Mouse (Mus musculus): ENCODE data around the gene Fkbp11. TPM values are rescaled to one million over a fixed set of nuclear protein-coding genes. Genes with fewer than 3 reads are reported as not detected.

Gene Fkbp11
- total RNA-seq, 2 experiments from 2014 or later: 1.4 to 1.7 TPM

Other genes starting within 250 kb of the Fkbp11 start
- not detected for gene Lalba, start 245.5 kb downstream of the Fkbp11 start, total RNA-seq (2021)
- gene Olfr279, start 235.8 kb downstream of the Fkbp11 start, total RNA-seq (2021): not detected
- 10 to 100 TPM; 62.2 to 64.5 TPM for gene Kansl2, start 193.9 kb downstream of the Fkbp11 start, total RNA-seq (2021)
- 10 to 100 TPM; 12.4 to 17.9 TPM for gene Ccnt1, start 157.3 kb downstream of the Fkbp11 start, total RNA-seq (2021)
- gene 4930415O20Rik, start 157.2 kb downstream of the Fkbp11 start, total RNA-seq (2021): under 1 TPM in 1 of 2 experiments, not detected in 1; 0.87 TPM
- 10 to 100 TPM; 24.2 to 26.7 TPM for gene Adcy6, start 118.1 kb downstream of the Fkbp11 start, total RNA-seq (2021)
- gene Cacnb3, start 97.4 kb downstream of the Fkbp11 start, total RNA-seq (2021): 1 to 10 TPM; 2.5 to 4.2 TPM
- gene Ddx23, start 65.3 kb downstream of the Fkbp11 start, total RNA-seq (2021): 10 to 100 TPM; 50.0 to 56.2 TPM
- 1 to 10 TPM in 1 of 2 experiments, under 1 TPM in 1; 0.81 to 1.5 TPM for gene Rnd1, start 50.7 kb downstream of the Fkbp11 start, total RNA-seq (2021)
- not detected for gene Ccdc65, start 20.0 kb downstream of the Fkbp11 start, total RNA-seq (2021)
- 1 to 10 TPM; 7.4 to 8.2 TPM for gene Arf3, start 35.0 kb upstream of the Fkbp11 start, total RNA-seq (2021)
- gene Wnt10b, start 50.0 kb upstream of the Fkbp11 start, total RNA-seq (2021): under 1 TPM; 0.69 to 0.87 TPM
- not detected for gene Wnt1, start 61.7 kb upstream of the Fkbp11 start, total RNA-seq (2021)
- gene Ddn, start 81.3 kb upstream of the Fkbp11 start, total RNA-seq (2021): under 1 TPM; 0.28 to 0.96 TPM
- gene Prkag1, start 103.3 kb upstream of the Fkbp11 start, total RNA-seq (2021): 10 to 100 TPM; 39.3 to 50.3 TPM
- gene Kmt2d, start 143.0 kb upstream of the Fkbp11 start, total RNA-seq (2021): 10 to 100 TPM; 42.7 to 46.4 TPM
- 1 to 10 TPM; 1.9 to 3.1 TPM for gene Rhebl1, start 166.3 kb upstream of the Fkbp11 start, total RNA-seq (2021)
- under 1 TPM; 0.41 to 0.96 TPM for gene Dhh, start 170.3 kb upstream of the Fkbp11 start, total RNA-seq (2021)
- 1 to 10 TPM; 6.3 to 7.6 TPM for gene Lmbr1l, start 190.0 kb upstream of the Fkbp11 start, total RNA-seq (2021)
- gene Tuba1b, start 206.4 kb upstream of the Fkbp11 start, total RNA-seq (2021): 10 to 100 TPM; 21.8 to 23.2 TPM
- gene Gm49450, start 225.4 kb upstream of the Fkbp11 start, total RNA-seq (2021): not detected
- 10 to 100 TPM; 27.6 to 30.1 TPM for gene Tuba1a, start 225.5 kb upstream of the Fkbp11 start, total RNA-seq (2021)